Comparison of ENCODE assay signal across 19 mouse cellular contexts in the genomic region with DNA sequence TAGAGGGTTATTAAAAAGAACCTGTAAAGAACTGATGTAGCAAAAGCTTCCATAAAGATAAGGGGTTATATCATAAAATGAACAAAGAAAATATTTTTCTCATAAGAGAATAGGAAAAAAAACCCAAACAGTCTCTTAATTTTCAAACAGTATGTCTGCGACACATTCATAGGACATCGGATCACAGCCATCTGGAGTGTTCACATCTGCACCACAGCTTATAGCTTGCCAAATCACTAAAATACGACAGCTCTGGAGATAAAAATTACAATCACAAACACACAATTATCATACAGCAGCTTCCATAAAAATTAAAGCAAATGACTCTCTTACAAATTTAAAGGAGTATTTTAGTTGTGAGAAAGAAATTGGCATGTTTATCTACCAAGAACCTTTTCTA.
"Had no signal": no experiment of that assay in that cellular context is flagged by ENCODE, and none has a peak within 500 bp of the region (broad histone marks: within the 10 kb centered on the region; RNA-seq: fewer than 3 reads in every experiment).

No protein-coding gene starts in this region.

- H3K27me3 ChIP-seq: midbrain, embryonic 12.5 days; neural tube, embryonic 13.5 days; neural tube, embryonic 15.5 days had no signal

- H3K4me2 ChIP-seq: midbrain, embryonic 12.5 days; neural tube, embryonic 13.5 days; neural tube, embryonic 15.5 days had no signal

- H3K4me3 ChIP-seq: midbrain, embryonic 10.5 days; midbrain, embryonic 12.5 days; myocyte; neural tube, embryonic 13.5 days; neural tube, embryonic 15.5 days had no signal

- H3K27ac ChIP-seq: liver, embryonic 14.5 days; midbrain, embryonic 10.5 days; midbrain, embryonic 12.5 days; neural tube, embryonic 13.5 days; neural tube, embryonic 15.5 days had no signal

- H3K9me3 ChIP-seq: midbrain, embryonic 10.5 days; midbrain, embryonic 12.5 days; neural tube, embryonic 13.5 days; neural tube, embryonic 15.5 days had no signal

- H3K4me1 ChIP-seq: midbrain, embryonic 10.5 days; midbrain, embryonic 12.5 days; neural tube, embryonic 13.5 days; neural tube, embryonic 15.5 days had no signal

- H3K9ac ChIP-seq: liver, embryonic 14.5 days; midbrain, embryonic 12.5 days; neural tube, embryonic 13.5 days; neural tube, embryonic 15.5 days had no signal

- DNase-seq: lung, adult 18-20 months; lung, postnatal 4 days; midbrain, embryonic 14.5 days; retina, postnatal 1 day; right cerebral cortex, adult 18-20 months; right cerebral cortex, postnatal 25 days; right cerebral cortex, postnatal 4 days; spleen, adult 18-20 months; thymus, adult 18-20 months; thymus, postnatal 14 days; thymus, postnatal 36 days had no signal

- H3K36me3 ChIP-seq: midbrain, embryonic 10.5 days; midbrain, embryonic 12.5 days; neural tube, embryonic 13.5 days; neural tube, embryonic 15.5 days had no signal

- ATAC-seq: lung, postnatal 0 days; midbrain, embryonic 16.5 days had no signal
